Mouse (Mus musculus): ENCODE measurements around the gene Ddx3x. TPM values are rescaled to one million over a fixed set of nuclear protein-coding genes. Genes with fewer than 3 reads are reported as not detected.
A peak's percentile ranks its signal among the peaks of the same experiment; 100 is the strongest.
"Not testable (repeated sequence)": the region's sequence is repeated elsewhere in the genome, so short reads cannot be mapped to it uniquely, and the experiment has no call there.

Gene Ddx3x
- total RNA-seq (2014; rRNA removed), result 92.2 and 103 TPM in 2 replicates
- polyA plus RNA-seq (2015; fragmentation: Nextera tagmentation; extraction: Ambion mirVana), result 91.7 and 110 TPM in 2 replicates

DNA sequence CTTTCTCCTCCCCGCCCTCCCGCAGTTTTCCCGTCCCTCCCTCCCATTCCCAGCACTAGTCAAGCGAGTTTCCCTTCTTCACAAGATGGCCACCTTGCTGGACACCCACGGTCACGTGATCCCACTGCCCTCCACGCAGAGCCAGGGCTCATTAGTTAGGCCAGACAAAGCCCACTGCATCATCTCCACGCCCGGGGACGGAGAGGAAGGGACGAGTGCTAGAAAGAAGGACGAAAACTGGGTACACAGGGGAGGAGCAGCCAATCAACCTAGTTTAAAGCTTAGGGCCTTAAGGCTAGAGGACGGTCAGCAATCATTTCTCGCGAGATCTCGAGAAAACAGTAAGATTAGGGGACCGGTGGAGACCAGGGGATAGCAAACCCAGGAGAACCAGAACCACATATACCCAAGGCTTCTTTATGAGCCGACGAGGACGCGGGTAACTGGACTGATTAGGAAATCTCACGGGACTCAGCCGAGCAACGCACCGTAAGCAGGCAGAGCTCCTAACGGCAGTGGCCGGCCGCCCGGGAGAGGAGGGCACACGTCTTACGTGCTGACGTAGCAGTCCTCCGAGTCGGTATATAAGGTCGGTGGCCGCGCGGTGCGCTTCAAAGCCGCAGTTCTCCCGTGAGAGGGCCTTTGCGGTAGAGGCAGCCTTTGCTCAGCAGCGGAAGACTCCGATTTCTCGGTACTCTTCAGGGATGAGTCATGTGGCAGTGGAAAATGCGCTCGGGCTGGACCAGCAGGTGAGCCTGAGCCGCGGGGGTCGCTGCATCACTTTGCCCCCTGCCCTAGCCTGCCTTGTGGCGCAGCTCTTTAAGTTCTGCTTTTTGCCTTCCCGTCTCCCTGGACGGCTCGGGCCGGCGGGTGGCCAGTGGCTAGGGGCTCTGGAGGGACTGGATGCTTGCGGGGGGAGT, at the start of gene Ddx3x:
Gene Ddx3x (plus strand): TSS at position 562 of the 920 bp plus-strand sequence.
- Histone ChIP-seq H3K9me3 (ENCODE audit: low read length) (no peaks in the 10 kb centered on the region), H3K27ac (peak within 1 kb of the TSS; percentile 99), H3K27me3 (ENCODE audit: insufficient read depth, low read length) (no peaks in the 10 kb centered on the region), H3K4me3 (ENCODE audit: low read length) (peak within 1 kb of the TSS; percentile 90), H3K9ac (replicated peaks; ENCODE audit: low read length) (peak within 1 kb of the TSS; percentile 97), H3K4me2 (ENCODE audit: low read depth, low read length) (peak within 1 kb of the TSS; percentile 68), H3K36me3 (ENCODE audit: insufficient read depth, low read length) (no peaks in the 10 kb centered on the region), H3K4me1 (ENCODE audit: insufficient read depth, low read length) (no peaks in the 10 kb centered on the region)
- WGBS, result under 1% methylated on average over 57 of the region's 57 CpGs
- ATAC-seq (peak; percentile 94), DNase-seq (ENCODE audit: low spot score) (peak; percentile 96)
- TF ChIP-seq CTCF (IDR thresholded peaks at IDR 0.05; ENCODE audit: low read depth), result no peak; the same call in 1 of the 2 replicates

DNA sequence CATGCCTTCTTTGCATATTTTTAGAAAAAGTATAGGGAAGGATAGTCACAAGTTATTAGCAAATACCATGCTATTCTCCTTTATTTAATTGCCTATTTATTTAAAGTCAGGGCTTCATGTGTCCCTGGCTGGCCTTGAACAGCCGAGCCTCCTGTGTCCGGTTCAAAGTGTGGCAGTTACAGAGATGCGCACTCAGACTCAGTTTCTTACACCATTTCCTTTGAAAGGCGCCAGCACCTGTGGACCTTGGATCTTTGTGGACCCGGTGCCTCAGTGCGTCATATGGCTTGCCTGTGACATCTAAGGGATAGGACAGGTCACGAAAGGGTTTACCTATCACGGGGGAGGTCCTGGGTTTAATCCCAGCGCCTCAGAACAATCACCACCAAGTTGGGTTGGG, 49.5 kb upstream of the Ddx3x start:
- Histone ChIP-seq H3K4me2 (ENCODE audit: low read depth, low read length) (peak overlapping the region; percentile 56), H3K4me3 (ENCODE audit: low read length) (no peak overlapping the region), H3K27ac (peak overlapping the region; percentile 72), H3K9me3 (ENCODE audit: low read length) (no peaks in the 10 kb centered on the region), H3K36me3 (ENCODE audit: insufficient read depth, low read length) (no peaks in the 10 kb centered on the region), H3K27me3 (ENCODE audit: insufficient read depth, low read length) (no peaks in the 10 kb centered on the region), H3K9ac (replicated peaks; ENCODE audit: low read length) (no peak overlapping the region; the same call in 1 of the 2 replicates), H3K4me1 (ENCODE audit: insufficient read depth, low read length) (no peaks in the 10 kb centered on the region)
- 43% methylated on average over 9 of the region's 9 CpGs for WGBS
- ATAC-seq (no peak), DNase-seq (ENCODE audit: low spot score) (no peak)
- no peak for TF ChIP-seq CTCF (IDR thresholded peaks at IDR 0.05; ENCODE audit: low read depth)

DNA sequence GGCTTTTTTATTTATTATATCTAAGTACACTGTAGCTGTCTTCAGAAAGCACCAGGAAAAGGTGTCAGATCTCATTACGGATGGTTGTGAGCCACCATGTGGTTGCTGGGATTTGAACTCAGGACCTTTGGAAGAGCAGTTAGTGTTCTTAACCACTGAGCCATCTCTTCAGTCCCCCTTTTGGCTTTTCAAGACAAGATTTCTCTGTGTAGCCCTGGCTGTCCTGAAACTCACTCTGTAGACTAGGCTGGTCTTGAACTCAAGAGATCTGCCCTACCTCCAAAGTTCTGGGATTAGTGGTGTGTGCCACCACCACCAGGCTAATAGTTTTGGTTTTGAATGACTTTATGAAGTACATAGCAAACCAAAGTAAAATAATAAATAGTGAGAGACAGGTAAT, 47.9 kb upstream of the Ddx3x start:
- ATAC-seq, result not testable (repeated sequence)

DNA sequence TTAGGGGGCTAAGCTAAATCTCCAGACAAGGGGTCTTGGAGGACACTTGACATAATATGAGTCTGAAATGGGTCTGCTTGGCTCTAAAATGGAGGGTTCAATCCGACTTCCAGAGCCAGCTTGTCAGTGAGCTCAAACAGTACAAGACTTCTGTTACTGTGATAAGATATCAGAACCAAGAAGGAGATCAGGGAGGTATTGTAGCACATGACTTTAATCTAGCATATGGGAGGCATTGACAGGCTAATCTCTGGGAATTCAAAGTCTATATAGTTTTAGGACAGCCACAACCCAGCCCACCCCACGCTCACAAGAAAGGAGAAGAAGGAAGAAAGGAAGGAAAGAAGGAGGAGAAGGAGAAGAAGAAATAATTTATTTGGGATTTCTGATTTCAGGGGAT, 47.1 kb upstream of the Ddx3x start:
- ATAC-seq (no peak), DNase-seq (ENCODE audit: low spot score) (no peak)
- H3K9me3 ChIP-seq (ENCODE audit: low read length), result no peaks in the 10 kb centered on the region
- H3K4me2 ChIP-seq (ENCODE audit: low read depth, low read length), result no peak overlapping the region
- WGBS, result 58% methylated on average over 2 of the region's 2 CpGs
- H3K4me3 ChIP-seq (ENCODE audit: low read length), result no peak overlapping the region
- no peaks in the 10 kb centered on the region for H3K36me3 ChIP-seq (ENCODE audit: insufficient read depth, low read length)
- no peak overlapping the region for H3K9ac ChIP-seq (replicated peaks; ENCODE audit: low read length)
- TF ChIP-seq CTCF (IDR thresholded peaks at IDR 0.05; ENCODE audit: low read depth), result no peak
- H3K27me3 ChIP-seq (ENCODE audit: insufficient read depth, low read length), result no peaks in the 10 kb centered on the region
- no peaks in the 10 kb centered on the region for H3K4me1 ChIP-seq (ENCODE audit: insufficient read depth, low read length)
- no peak overlapping the region for H3K27ac ChIP-seq

More for the DNA sequence above, 47.9 kb upstream of the Ddx3x start:
- H3K4me3 ChIP-seq (ENCODE audit: low read length); H3K9me3 ChIP-seq (ENCODE audit: low read length); H3K4me1 ChIP-seq (ENCODE audit: insufficient read depth, low read length); H3K27me3 ChIP-seq (ENCODE audit: insufficient read depth, low read length); H3K9ac ChIP-seq (replicated peaks; ENCODE audit: low read length); H3K4me2 ChIP-seq (ENCODE audit: low read depth, low read length); DNase-seq (ENCODE audit: low spot score); H3K27ac ChIP-seq; H3K36me3 ChIP-seq (ENCODE audit: insufficient read depth, low read length): not testable (repeated sequence)
- WGBS, result 95% methylated on average over 1 of the region's 1 CpGs

DNA sequence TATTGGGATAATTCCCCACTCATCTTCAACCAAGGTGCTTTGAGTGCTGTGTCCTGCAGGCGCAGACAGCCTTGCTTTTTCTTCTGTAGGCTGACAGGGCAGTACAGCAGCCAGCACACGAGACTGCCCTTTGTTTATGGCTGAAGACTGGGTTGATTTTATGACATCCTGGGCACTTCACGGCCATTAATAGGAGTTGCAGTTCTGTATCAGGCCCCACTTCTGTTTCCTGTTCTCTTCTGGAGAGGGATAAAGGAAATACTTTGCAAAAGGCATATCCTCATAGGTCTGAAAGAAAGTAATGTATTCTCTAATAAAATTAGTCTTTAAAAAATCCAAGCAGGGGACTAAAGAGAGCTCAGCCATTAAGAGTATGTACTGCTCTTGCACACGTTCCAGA, 46.1 kb upstream of the Ddx3x start:
- no peak for DNase-seq (ENCODE audit: low spot score)
- no peak overlapping the region for H3K4me2 ChIP-seq (ENCODE audit: low read depth, low read length)
- H3K9ac ChIP-seq (replicated peaks; ENCODE audit: low read length), result no peak overlapping the region
- H3K9me3 ChIP-seq (ENCODE audit: low read length), result no peaks in the 10 kb centered on the region
- no peak overlapping the region for H3K27ac ChIP-seq
- no peak for ATAC-seq
- no peak overlapping the region for H3K4me3 ChIP-seq (ENCODE audit: low read length)
- no peaks in the 10 kb centered on the region for H3K36me3 ChIP-seq (ENCODE audit: insufficient read depth, low read length)
- H3K27me3 ChIP-seq (ENCODE audit: insufficient read depth, low read length), result no peaks in the 10 kb centered on the region
- TF ChIP-seq CTCF (IDR thresholded peaks at IDR 0.05; ENCODE audit: low read depth), result no peak
- H3K4me1 ChIP-seq (ENCODE audit: insufficient read depth, low read length), result no peaks in the 10 kb centered on the region
- WGBS, result 54% methylated on average over 4 of the region's 4 CpGs

DNA sequence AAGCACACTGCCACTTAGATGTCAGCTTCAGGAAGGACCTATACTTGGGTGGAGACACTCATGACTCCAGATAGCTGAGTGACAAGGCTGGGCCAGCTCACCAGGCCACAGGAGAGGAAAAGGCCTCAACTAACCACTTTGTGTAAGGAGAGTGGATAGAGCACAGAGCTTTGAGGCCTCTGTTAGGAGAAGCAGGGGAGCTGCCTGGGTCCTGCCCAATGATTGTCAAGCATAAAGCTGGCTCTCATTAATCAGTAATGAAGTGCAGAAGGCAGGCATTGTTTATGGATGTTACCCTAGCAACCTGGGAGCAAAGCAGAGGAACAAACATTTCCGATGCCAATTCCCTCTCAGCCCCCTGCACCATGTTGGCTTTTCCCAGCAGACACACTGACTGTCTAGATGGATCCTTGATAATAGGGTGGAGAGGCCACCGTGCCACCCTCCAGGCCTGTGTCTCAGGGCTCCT, 44.6 kb upstream of the Ddx3x start:
- DNase-seq (ENCODE audit: low spot score), result peak; percentile 58
- 18% methylated on average over 2 of the region's 2 CpGs for WGBS
- no peak overlapping the region for H3K4me3 ChIP-seq (ENCODE audit: low read length)

DNA sequence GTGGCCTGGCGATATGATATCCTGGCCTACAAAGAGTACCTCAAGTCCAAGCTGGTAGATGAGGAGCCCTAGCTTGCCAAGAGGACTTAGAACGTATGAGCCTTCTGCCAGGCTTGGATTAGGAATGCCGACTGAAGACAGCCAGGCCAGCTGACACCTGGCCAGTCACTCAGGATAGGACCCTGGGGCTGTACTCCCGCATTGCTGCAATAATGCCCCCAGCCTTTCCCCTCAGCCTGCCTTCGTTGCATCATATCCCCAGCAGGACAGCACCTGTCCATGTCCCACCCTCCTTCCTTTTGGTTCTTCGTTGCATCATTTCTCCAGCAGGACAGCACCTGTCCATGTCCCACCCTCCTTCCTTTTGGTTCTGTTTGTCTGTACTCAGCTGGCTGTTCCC, 41.3 kb upstream of the Ddx3x start:
- Histone ChIP-seq H3K27ac (no peak overlapping the region), H3K4me2 (ENCODE audit: low read depth, low read length) (no peak overlapping the region), H3K9me3 (ENCODE audit: low read length) (no peaks in the 10 kb centered on the region), H3K27me3 (ENCODE audit: insufficient read depth, low read length) (no peaks in the 10 kb centered on the region), H3K4me1 (ENCODE audit: insufficient read depth, low read length) (no peaks in the 10 kb centered on the region), H3K9ac (replicated peaks; ENCODE audit: low read length) (no peak overlapping the region), H3K36me3 (ENCODE audit: insufficient read depth, low read length) (no peaks in the 10 kb centered on the region), H3K4me3 (ENCODE audit: low read length) (no peak overlapping the region)
- TF ChIP-seq CTCF (IDR thresholded peaks at IDR 0.05; ENCODE audit: low read depth), result no peak
- DNase-seq (ENCODE audit: low spot score) (no peak), ATAC-seq (no peak)
- WGBS, result 81% methylated on average over 6 of the region's 6 CpGs

More for the DNA sequence above, 44.6 kb upstream of the Ddx3x start:
- no peak overlapping the region for H3K4me2 ChIP-seq (ENCODE audit: low read depth, low read length)
- H3K27me3 ChIP-seq (ENCODE audit: insufficient read depth, low read length), result no peaks in the 10 kb centered on the region
- H3K4me1 ChIP-seq (ENCODE audit: insufficient read depth, low read length), result no peaks in the 10 kb centered on the region
- TF ChIP-seq CTCF (IDR thresholded peaks at IDR 0.05; ENCODE audit: low read depth), result no peak
- H3K36me3 ChIP-seq (ENCODE audit: insufficient read depth, low read length), result no peaks in the 10 kb centered on the region
- H3K27ac ChIP-seq, result 0 out of 2 replicates have a peak overlapping the region, but pooled peaks have one; percentile 20
- peak; percentile 82 for ATAC-seq
- no peak overlapping the region for H3K9ac ChIP-seq (replicated peaks; ENCODE audit: low read length)
- H3K9me3 ChIP-seq (ENCODE audit: low read length), result no peaks in the 10 kb centered on the region

Data from hindbrain, postnatal 0 days (tissue).